ENCODE assay signal across 14 mouse cellular contexts in genomic region chr2:169695025-169695424, GRCm38 (mm10).
DNase-seq lines count a peak whose midpoint lies in the region; ATAC-seq and TF ChIP-seq lines count a peak whose summit lies in the region.
"Had no signal": no experiment of that assay in that cellular context is flagged by ENCODE, and none has a peak within 500 bp of the region (broad histone marks: within the 10 kb centered on the region; RNA-seq: fewer than 3 reads in every experiment).

No protein-coding gene starts in this region.

- DNase-seq in hindbrain, embryonic 10.5 days (ENCODE audit: low spot score), result no peak
- peak; percentile 28 for DNase-seq in MN1 (ENCODE audit: low spot score)
- DNase-seq in thymus, postnatal 0 days (ENCODE audit: low spot score), result peak; percentile 82
- no peak for DNase-seq in lung, adult 2 months
- DNase-seq in lung, postnatal 14 days, result no peak
- no peak for DNase-seq in layer of hippocampus, adult 8-10 months (ENCODE audit: low spot score in 2 of 2)

- no peak overlapping the region for H3K27ac ChIP-seq in hindbrain, embryonic 15.5 days (replicated peaks)
- H3K27ac ChIP-seq in hindbrain, embryonic 10.5 days, result no peak overlapping the region
- H3K27ac ChIP-seq in liver, embryonic 12.5 days, result no peak overlapping the region
- H3K27ac ChIP-seq: heart, embryonic 13.5 days; layer of hippocampus, adult 2 months; midbrain, embryonic 13.5 days; neural tube, embryonic 13.5 days had no signal

- no peak overlapping the region for H3K4me3 ChIP-seq in hindbrain, embryonic 15.5 days
- no peak overlapping the region for H3K4me3 ChIP-seq in hindbrain, embryonic 10.5 days
- H3K4me3 ChIP-seq in liver, embryonic 12.5 days, result no peak overlapping the region
- H3K4me3 ChIP-seq in lung, adult 2 months (replicated peaks; ENCODE audit: extremely low read depth, low read depth, low read length), result no peak overlapping the region
- H3K4me3 ChIP-seq: heart, embryonic 13.5 days; layer of hippocampus, adult 2 months; midbrain, embryonic 13.5 days; neural tube, embryonic 13.5 days had no signal

- WGBS in hindbrain, embryonic 15.5 days, result 58% methylated on average over 9 of the region's 9 CpGs
- 85% methylated on average over 9 of the region's 9 CpGs for WGBS in hindbrain, embryonic 10.5 days
- WGBS in liver, embryonic 12.5 days (ENCODE audit: insufficient replicate concordance), result 66% methylated on average over 9 of the region's 9 CpGs
- WGBS in lung, adult 2 months, result 57% methylated on average over 9 of the region's 9 CpGs

- H3K4me1 ChIP-seq in hindbrain, embryonic 15.5 days (replicated peaks), result 0 out of 2 replicates have a peak, but pooled peaks cover 4% of the 10 kb centered on the region
- no peaks in the 10 kb centered on the region for H3K4me1 ChIP-seq in hindbrain, embryonic 10.5 days (replicated peaks)
- H3K4me1 ChIP-seq in liver, embryonic 12.5 days, result peaks cover 16% of the 10 kb centered on the region
- peaks cover 6% of the 10 kb centered on the region for H3K4me1 ChIP-seq in lung, adult 2 months (ENCODE audit: control insufficient read depth, insufficient read depth, low read length)

- no peak for TF ChIP-seq CTCF in lung, adult 2 months (IDR thresholded peaks at IDR 0.05; ENCODE audit: insufficient read depth, low read length)

- no peaks in the 10 kb centered on the region for H3K27me3 ChIP-seq in hindbrain, embryonic 15.5 days
- H3K27me3 ChIP-seq in hindbrain, embryonic 10.5 days (ENCODE audit: insufficient read depth, poor library complexity, severe bottlenecking), result no peaks in the 10 kb centered on the region
- H3K27me3 ChIP-seq in liver, embryonic 12.5 days (replicated peaks), result no peaks in the 10 kb centered on the region
- H3K27me3 ChIP-seq: heart, embryonic 13.5 days; midbrain, embryonic 13.5 days; neural tube, embryonic 13.5 days had no signal

- H3K9ac ChIP-seq in hindbrain, embryonic 15.5 days, result no peak overlapping the region
- H3K9ac ChIP-seq in liver, embryonic 12.5 days, result no peak overlapping the region
- H3K9ac ChIP-seq: heart, embryonic 13.5 days; midbrain, embryonic 13.5 days; neural tube, embryonic 13.5 days had no signal

- ATAC-seq in hindbrain, embryonic 15.5 days (ENCODE audit: low FRiP score, low read depth), result 0 out of 2 replicates have a peak, but pooled peaks have one; percentile 45
- peak; percentile 47; the same call in 1 of the 2 replicates for ATAC-seq in liver, embryonic 12.5 days
- ATAC-seq: hindbrain, embryonic 16.5 days; lung, postnatal 0 days; midbrain, embryonic 13.5 days had no signal

- no peaks in the 10 kb centered on the region for H3K9me3 ChIP-seq in hindbrain, embryonic 15.5 days
- no peaks in the 10 kb centered on the region for H3K9me3 ChIP-seq in hindbrain, embryonic 10.5 days
- no peaks in the 10 kb centered on the region for H3K9me3 ChIP-seq in liver, embryonic 12.5 days (replicated peaks)
- H3K9me3 ChIP-seq: heart, embryonic 13.5 days; midbrain, embryonic 13.5 days; neural tube, embryonic 13.5 days had no signal

- TF ChIP-seq POLR2A in lung, adult 2 months (IDR thresholded peaks at IDR 0.05; ENCODE audit: borderline replicate concordance, extremely low read depth, low read depth, low read length), result no peak

- H3K4me2 ChIP-seq in hindbrain, embryonic 15.5 days, result no peak overlapping the region
- no peak overlapping the region for H3K4me2 ChIP-seq in liver, embryonic 12.5 days
- H3K4me2 ChIP-seq: heart, embryonic 13.5 days; midbrain, embryonic 13.5 days; neural tube, embryonic 13.5 days had no signal

- no peaks in the 10 kb centered on the region for H3K36me3 ChIP-seq in hindbrain, embryonic 15.5 days
- no peaks in the 10 kb centered on the region for H3K36me3 ChIP-seq in hindbrain, embryonic 10.5 days
- H3K36me3 ChIP-seq in liver, embryonic 12.5 days, result no peaks in the 10 kb centered on the region
- H3K36me3 ChIP-seq: heart, embryonic 13.5 days; midbrain, embryonic 13.5 days; neural tube, embryonic 13.5 days had no signal

Comparison
In these comparisons a context has a peak if more than half of its experiments do, and no peak if none do; other contexts are left out.
1. DNase-seq: peak in MN1 (single experiment) and thymus, postnatal 0 days (single experiment); none in hindbrain, embryonic 10.5 days (single experiment), lung, adult 2 months (single experiment), lung, postnatal 14 days (single experiment) and layer of hippocampus, adult 8-10 months (0 of 2).